Mouse (Mus musculus): ENCODE results near the gene Rnf144a.

- TF ChIP-seq POLR2A (IDR thresholded peaks at IDR 0.05; ENCODE audit: control insufficient read depth, extremely low read depth, insufficient read depth, low read length, poor library complexity) (no peak), CTCF (IDR thresholded peaks at IDR 0.05; ENCODE audit: borderline replicate concordance, control insufficient read depth, extremely low read depth, insufficient read depth, low read length, poor library complexity) (no peak)
Measured at GRCm38 (mm10) chr12:26280719-26281480, 134.2 kb downstream of the Rnf144a start.
